Mouse (Mus musculus) stomach, embryonic 15.5 days (tissue): Measurements from ENCODE around the gene Gmeb2. TPM values are rescaled to one million over a fixed set of nuclear protein-coding genes. Genes with fewer than 3 reads are reported as not detected.

Experiments used
- polyA plus RNA-seq: library from polyadenylated mRNA; unstranded; fragments of >200 nt; fragmentation: Nextera tagmentation; extraction: Ambion mirVana; gene quantifications from 2 replicates; pipeline ENCODE4 v1.2.1, GENCODE M21; 2015

The Gmeb2 gene
- polyA plus RNA-seq, 1 experiment from 2014 or later, result 12.2 TPM

Other genes with a start within 250 kb of the Gmeb2 start
- gene Chrna4, start 244.5 kb downstream of the Gmeb2 start, polyA plus RNA-seq, result 2.2 and 3.0 TPM in 2 replicates
- 1.5 TPM in 2 replicates for gene Kcnq2, start 152.7 kb downstream of the Gmeb2 start, polyA plus RNA-seq
- 0.18 and 0.36 TPM in 2 replicates for gene Eef1a2, start 131.0 kb downstream of the Gmeb2 start, polyA plus RNA-seq
- 249 and 269 TPM in 2 replicates for gene Ppdpf, start 100.8 kb downstream of the Gmeb2 start, polyA plus RNA-seq
- 0.12 TPM in 1 of 2 replicates, not detected in the other for gene Ptk6, start 85.2 kb downstream of the Gmeb2 start, polyA plus RNA-seq
- gene Srms, start 74.8 kb downstream of the Gmeb2 start, polyA plus RNA-seq, result 0.06 and 0.18 TPM in 2 replicates
- 0.09 and 0.26 TPM in 2 replicates for gene Fndc11, start 68.0 kb downstream of the Gmeb2 start, polyA plus RNA-seq
- gene Helz2, start 46.0 kb downstream of the Gmeb2 start, polyA plus RNA-seq, result 2.1 and 2.3 TPM in 2 replicates
- gene Stmn3, start 26.5 kb upstream of the Gmeb2 start, polyA plus RNA-seq, result 37.6 and 39.0 TPM in 2 replicates
- 35.4 and 39.2 TPM in 2 replicates for gene Rtel1, start 31.7 kb upstream of the Gmeb2 start, polyA plus RNA-seq
- 36.2 and 38.5 TPM in 2 replicates for gene Zgpat, start 76.9 kb upstream of the Gmeb2 start, polyA plus RNA-seq
- 58.6 and 62.4 TPM in 2 replicates for gene Arfrp1, start 77.4 kb upstream of the Gmeb2 start, polyA plus RNA-seq
- 18.2 and 20.2 TPM in 2 replicates for gene Lime1, start 92.0 kb upstream of the Gmeb2 start, polyA plus RNA-seq
- gene Zbtb46, start 171.4 kb upstream of the Gmeb2 start, polyA plus RNA-seq, result 9.7 and 10.0 TPM in 2 replicates
- gene Abhd16b, start 205.2 kb upstream of the Gmeb2 start, polyA plus RNA-seq, result 0.17 and 0.23 TPM in 2 replicates
- 136 and 140 TPM in 2 replicates for gene Tpd52l2, start 209.1 kb upstream of the Gmeb2 start, polyA plus RNA-seq
- gene Dnajc5, start 232.4 kb upstream of the Gmeb2 start, polyA plus RNA-seq, result 76.4 and 82.1 TPM in 2 replicates